Mouse (Mus musculus) layer of hippocampus, adult 9-10 months (tissue): ENCODE results near the gene Arl4c.

ENCODE experiments used
- DNase-seq: peaks from one replicate; pipeline ENCODE4 v3.0.0; 2022; ENCODE audit warnings: low spot score

The Arl4c gene

DNA sequence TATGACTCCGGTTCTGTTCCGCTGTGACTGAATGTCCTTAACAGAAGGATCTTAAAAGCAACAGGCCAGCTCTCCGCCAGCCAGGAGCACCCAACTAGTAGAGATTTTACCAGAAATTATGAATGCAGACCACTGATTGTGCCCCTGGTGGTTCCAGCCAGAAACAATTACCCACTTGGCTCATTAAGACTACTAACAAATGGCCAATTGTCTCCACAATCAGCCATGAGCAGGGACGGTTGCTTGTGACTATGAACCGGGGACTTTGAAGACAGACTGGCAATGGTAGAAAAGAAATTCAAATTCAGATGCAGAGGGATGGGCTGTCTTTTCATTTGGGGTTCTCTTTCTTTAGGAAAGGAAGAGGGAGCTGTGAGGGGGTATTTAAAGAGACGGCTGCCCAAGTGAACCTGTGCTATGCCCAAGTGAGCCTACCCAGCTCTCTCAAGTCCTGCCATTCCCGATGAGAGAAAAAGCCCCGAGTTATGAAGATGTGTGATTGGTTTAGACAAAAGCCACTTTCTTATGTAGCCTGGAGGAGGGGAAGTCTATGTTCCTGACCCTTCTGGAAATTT, 78.4 kb downstream of the Arl4c start:
- no peak for DNase-seq
